Mouse (Mus musculus) naive thymus-derived CD4-positive, alpha-beta T cell, adult 2 months (primary cell): ENCODE data around the gene Cntnap1.

Source experiments
- DNase-seq: peaks from one replicate; pipeline ENCODE4 v3.0.0-alpha.2; 2011; ENCODE audit warnings: low read depth

The Cntnap1 gene

GRCm38 (mm10) chr11:101221306-101221986 lies 51.1 kb downstream of the Cntnap1 start:
- DNase-seq: no peak

GRCm38 (mm10) chr11:101224337-101224736 lies 54.0 kb downstream of the Cntnap1 start:
- DNase-seq: no peak

GRCm38 (mm10) chr11:101225331-101226064 lies 55.2 kb downstream of the Cntnap1 start:
- peak; percentile 22 for DNase-seq

- peak; percentile 97 for DNase-seq
Measured at GRCm38 (mm10) chr11:101226065-101226701, 55.9 kb downstream of the Cntnap1 start, which contains the start of gene Ezh1. TSS of gene Ezh1 (minus strand) at chr11:101226463.

- DNase-seq: no peak
Measured at GRCm38 (mm10) chr11:101229361-101229900, 59.1 kb downstream of the Cntnap1 start.

GRCm38 (mm10) chr11:101230061-101230511 lies 59.8 kb downstream of the Cntnap1 start:
- DNase-seq: no peak

GRCm38 (mm10) chr11:101230526-101230925 lies 60.2 kb downstream of the Cntnap1 start:
- DNase-seq: no peak

GRCm38 (mm10) chr11:101230991-101231871 lies 60.9 kb downstream of the Cntnap1 start:
- no peak for DNase-seq

- no peak for DNase-seq
Measured at GRCm38 (mm10) chr11:101232010-101232839, 61.9 kb downstream of the Cntnap1 start.

GRCm38 (mm10) chr11:101233240-101233639 lies 62.9 kb downstream of the Cntnap1 start:
- DNase-seq: no peak

- DNase-seq: no peak
Measured at GRCm38 (mm10) chr11:101234124-101234523, 63.8 kb downstream of the Cntnap1 start.

- no peak for DNase-seq
Measured at GRCm38 (mm10) chr11:101235429-101235828, 65.1 kb downstream of the Cntnap1 start.

GRCm38 (mm10) chr11:101236782-101237181 lies 66.5 kb downstream of the Cntnap1 start:
- DNase-seq: no peak

GRCm38 (mm10) chr11:101238071-101238647 lies 67.8 kb downstream of the Cntnap1 start:
- DNase-seq: no peak
